Mouse (Mus musculus) left cerebral cortex, adult 8-10 months (tissue): Measurements from ENCODE around the gene Rpl7l1. TPM values are rescaled to one million over a fixed set of nuclear protein-coding genes. Genes with fewer than 3 reads are reported as not detected.
A peak's percentile ranks its signal among the peaks of the same experiment; 100 is the strongest.
"Not testable (repeated sequence)": the region's sequence is repeated elsewhere in the genome, so short reads cannot be mapped to it uniquely, and the experiment has no call there.

ENCODE experiments used
- DNase-seq, 2 experiments: peaks; one replicate each; pipeline ENCODE4 v3.0.0; 2022; ENCODE audit warnings: low spot score in 2 of 2
- total RNA-seq, 4 experiments: library from RNA; stranded (reverse); gene quantifications; 2 replicates each; pipeline ENCODE4 v1.2.4; 2022

Gene Rpl7l1
- total RNA-seq: 10 to 100 TPM; 39.0 to 54.3 (median 41.4) TPM

DNA sequence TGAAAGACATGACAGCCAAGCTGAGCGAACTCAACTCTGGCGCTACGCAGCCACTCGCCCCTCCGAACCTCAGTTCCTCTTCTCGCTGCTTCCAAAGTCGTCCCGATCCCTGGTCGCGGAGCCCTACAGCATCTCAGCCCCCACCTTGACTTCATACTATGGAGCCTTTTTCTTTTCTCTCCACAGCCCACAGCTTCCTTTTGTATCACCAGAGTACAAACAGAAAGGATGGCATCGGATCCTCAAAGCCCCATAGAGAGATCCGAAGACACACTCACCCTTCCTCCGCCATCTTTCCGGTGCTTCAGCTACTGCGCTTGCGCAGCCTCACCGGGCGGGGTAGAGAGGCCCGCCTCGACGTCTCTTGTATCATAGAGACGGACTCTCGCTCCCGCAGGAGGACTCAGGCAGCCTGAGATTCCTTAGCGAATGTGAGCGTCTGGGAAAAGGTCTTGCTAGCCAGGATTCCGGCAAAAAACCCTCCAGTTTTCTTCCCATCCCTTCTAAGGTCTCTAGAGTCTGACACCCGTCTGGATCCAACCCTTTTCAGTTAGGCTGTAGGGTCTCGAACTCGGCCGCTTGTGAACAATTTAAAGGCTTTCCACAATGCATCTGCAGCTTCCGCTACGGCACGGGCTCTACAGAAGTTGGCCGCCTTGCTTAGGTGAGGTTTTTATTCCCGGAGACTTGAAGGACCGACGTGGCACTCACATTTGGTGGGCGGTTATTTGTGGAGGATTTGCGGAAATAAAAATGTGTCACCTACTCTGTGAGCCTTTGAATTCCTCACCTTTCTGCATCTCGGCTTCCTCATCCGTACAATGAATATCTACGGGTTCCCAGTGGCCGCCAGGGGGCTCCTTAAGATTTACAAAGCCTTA lies at the start of gene Rpl7l1:
Gene Rpl7l1, minus strand, starts transcription at position 332 of the 881 bp plus-strand sequence.
- DNase-seq: peak; percentile 75 to 84

GRCm38 (mm10) chr17:46829856-46830535 lies 47.5 kb upstream of the Rpl7l1 start:
- no peak for DNase-seq

GRCm38 (mm10) chr17:46828935-46829334 lies 46.5 kb upstream of the Rpl7l1 start:
- no peak for DNase-seq

GRCm38 (mm10) chr17:46823091-46823490 lies 40.6 kb upstream of the Rpl7l1 start:
- no peak for DNase-seq

DNA sequence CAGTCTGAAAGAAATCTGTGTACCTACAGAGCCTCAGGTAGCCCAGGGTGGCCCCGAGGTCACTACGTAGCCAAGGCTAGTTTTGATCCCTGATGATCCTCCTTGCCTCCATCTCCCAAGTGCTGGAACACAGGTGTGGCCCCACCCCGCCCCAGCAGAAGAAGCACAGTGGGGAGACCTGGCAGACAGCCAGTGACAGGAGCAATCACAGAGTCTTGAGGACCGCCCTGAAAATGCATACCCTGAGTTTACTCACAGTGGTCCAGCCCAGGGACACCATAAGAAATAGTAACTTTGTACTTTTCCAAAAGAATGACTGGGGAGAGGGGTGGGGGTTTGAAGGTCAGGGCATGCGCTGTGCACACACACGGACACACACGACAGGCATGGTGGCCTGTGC lies 38.2 kb upstream of the Rpl7l1 start:
- DNase-seq: no peak

- no peak for DNase-seq
Observed at GRCm38 (mm10) chr17:46817734-46818158, 35.3 kb upstream of the Rpl7l1 start.

DNA sequence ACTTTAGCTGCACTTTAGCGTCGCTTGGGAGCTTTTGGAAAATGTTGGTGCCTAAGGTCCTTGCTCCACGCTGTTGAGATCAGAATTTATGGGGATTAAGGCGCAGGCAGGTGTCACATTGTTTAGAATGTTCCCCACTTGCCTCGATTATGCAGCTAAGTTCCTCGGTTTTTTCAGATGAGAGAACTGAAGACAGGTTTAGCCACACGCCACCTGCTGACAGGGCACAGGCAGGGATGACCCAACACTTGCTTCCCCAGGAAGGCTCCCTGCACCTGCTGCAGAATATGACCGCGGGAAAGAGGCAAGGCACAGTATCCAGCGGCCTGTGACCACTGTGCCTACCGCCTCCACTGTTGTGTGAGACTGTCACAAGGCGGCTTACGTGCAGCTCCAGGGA lies 33.8 kb upstream of the Rpl7l1 start:
- DNase-seq: no peak

DNA sequence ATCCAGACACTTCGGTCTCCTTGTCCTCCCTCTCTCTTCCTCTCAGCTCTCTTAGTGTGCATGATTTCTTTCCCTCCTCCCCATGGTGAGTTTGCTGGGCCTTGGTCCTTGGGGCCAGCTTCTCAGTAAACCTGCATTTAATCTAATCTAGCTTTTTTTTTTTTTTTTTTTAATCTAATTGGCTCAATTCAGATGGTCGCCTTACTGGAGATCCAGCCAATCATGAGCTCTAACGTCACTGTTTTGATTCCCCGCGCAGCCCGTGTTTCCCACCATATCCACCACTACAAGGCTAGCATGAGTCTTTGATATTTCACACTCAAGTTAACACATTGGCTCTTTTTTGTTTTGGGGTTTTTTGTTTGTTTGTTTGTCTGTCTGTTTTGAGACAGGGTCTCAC lies 32.0 kb upstream of the Rpl7l1 start:
- no peak for DNase-seq

DNA sequence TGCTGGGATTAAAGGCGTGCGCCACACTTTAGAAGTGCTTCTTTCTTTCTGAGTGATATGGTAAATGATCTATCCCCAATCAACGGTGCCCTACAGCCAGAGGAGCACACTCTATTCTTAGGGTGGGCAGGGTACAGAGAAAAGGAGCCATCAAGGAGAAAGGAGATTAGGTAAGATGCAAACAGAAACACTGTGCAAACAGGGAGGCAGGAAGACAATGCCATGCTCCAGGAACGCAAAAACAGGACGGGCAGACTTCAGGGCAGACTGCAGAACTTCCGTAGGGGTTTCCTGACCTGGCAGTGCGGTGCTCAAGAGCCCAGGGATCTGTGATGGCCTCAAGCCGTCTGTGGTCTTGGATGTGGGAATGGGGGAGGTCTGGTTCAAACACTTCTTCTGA lies 31.2 kb upstream of the Rpl7l1 start:
- no peak for DNase-seq

- DNase-seq: no peak
Observed at GRCm38 (mm10) chr17:46812442-46812841, 30.0 kb upstream of the Rpl7l1 start.

- no peak for DNase-seq
Observed at GRCm38 (mm10) chr17:46810672-46811071, 28.2 kb upstream of the Rpl7l1 start.

- no peak for DNase-seq
Observed at GRCm38 (mm10) chr17:46809131-46809830, 26.8 kb upstream of the Rpl7l1 start.

- DNase-seq: no peak
Observed at GRCm38 (mm10) chr17:46808376-46808775, 25.9 kb upstream of the Rpl7l1 start.

- no peak for DNase-seq
Observed at GRCm38 (mm10) chr17:46801761-46802160, 19.3 kb upstream of the Rpl7l1 start.

- no peak for DNase-seq
Observed at GRCm38 (mm10) chr17:46799680-46800079, 17.2 kb upstream of the Rpl7l1 start.

DNA sequence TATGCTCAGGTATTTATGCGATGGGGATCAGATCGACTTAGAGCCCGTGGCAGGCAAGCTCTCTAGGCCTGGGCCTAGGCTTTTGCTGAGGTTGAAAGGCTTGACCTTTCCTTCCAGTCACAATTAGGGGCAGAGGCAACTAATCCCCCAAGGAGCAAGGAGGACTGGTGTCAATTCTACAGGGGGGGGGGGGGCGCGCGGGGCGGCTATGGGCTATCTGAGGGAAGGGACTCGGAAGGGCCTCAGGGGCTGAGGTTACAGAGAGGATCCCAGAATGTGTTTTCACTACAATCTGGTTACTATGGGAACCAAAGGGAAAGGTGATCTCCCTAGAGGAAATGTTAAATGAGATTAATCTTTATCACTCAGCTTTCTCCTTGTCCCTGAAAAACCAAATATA lies 14.9 kb upstream of the Rpl7l1 start:
- no peak for DNase-seq

GRCm38 (mm10) chr17:46796743-46797142 lies 14.3 kb upstream of the Rpl7l1 start:
- DNase-seq: no peak

GRCm38 (mm10) chr17:46792963-46793362 lies 10.5 kb upstream of the Rpl7l1 start:
- no peak for DNase-seq

GRCm38 (mm10) chr17:46787974-46788373 lies 5.5 kb upstream of the Rpl7l1 start:
- not testable (repeated sequence) for DNase-seq

- no peak for DNase-seq
Observed at GRCm38 (mm10) chr17:46786952-46787351, 4.5 kb upstream of the Rpl7l1 start.

DNA sequence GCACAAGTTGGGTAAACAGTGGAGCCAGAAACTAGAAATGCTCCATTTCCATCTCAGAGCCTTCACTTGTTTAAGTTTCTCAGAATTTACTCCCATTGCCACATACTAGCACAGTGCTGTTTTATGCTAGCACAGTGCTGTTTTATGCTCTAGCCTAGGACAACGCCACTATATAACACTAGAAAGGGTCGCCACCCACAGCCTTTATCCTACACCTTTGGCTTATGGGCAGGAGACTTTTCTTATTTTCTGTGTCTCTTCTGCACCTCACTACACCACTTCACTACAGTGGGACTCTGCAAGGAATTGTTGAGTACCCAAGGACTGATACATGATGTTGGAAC lies 722 bp upstream of the Rpl7l1 start:
- no peak for DNase-seq

- DNase-seq: no peak
Observed at GRCm38 (mm10) chr17:46781876-46782275, 596 bp downstream of the Rpl7l1 start.
